Mouse (Mus musculus): ENCODE measurements around the gene Lime1.

DNA sequence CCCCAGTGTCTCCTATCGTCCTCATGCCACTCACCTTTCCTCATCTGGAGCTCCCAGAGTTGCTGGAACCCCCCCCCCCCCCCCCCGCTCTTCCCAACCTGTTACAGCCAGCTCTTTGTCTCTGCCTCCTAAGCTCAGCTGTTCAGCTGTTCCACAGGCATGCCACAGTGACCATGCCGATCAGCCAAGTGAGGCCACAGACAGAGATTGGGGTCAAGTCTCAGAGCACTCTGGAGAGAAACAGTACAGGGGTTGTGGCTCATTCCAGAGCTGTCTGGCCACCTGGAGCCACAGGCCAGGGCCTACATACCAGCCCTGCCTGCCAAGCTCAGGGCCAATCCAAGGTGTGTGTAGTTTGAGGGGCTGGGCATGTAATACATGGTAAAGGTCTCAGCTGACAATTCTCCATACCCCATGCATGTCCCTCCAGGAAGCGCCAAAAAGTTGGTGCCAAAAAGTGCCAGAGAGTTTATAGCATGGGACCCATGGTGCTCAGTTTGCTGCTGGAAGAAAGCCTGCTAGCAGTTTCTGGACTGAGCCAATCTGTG lies 6.9 kb downstream of the Lime1 start:
- TF ChIP-seq CTCF (IDR thresholded peaks at IDR 0.05; ENCODE audit: extremely low read depth, insufficient read length, insufficient replicate concordance, low read depth, low read length) (no peak), POLR2A (IDR thresholded peaks at IDR 0.05; ENCODE audit: low read depth, low read length) (no peak)

Data from small intestine, adult 2 months (tissue).